Mouse (Mus musculus) thymus, postnatal 10 days (tissue): ENCODE results near the gene Sec24b.

Experiments used
- DNase-seq, 2 experiments: peaks; one replicate each; pipeline ENCODE4 v3.0.0; 2021; ENCODE audit warnings: low spot score in 2 of 2

The Sec24b gene

DNA sequence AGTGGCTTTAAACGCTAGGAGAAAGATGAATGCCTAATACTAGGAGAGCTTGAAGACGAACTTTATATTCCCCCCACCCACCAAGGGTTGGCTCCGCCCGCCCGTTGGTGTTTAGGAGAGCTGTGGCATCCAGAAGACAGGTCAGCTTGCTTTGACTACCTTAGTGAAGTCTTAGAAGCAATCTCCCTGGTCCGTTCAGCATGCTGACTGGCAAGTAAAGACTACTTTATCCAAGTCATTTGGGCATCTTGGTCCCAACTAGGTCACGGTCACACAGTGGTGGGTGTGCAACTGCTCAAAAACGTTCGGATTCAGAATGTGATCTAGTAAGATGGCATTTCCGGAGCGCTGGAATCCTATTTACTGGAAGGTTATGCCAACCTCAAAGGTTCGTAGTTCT lies at the start of gene Sec24b:
Gene Sec24b, minus strand, starts transcription at position 273 of the 400 bp plus-strand sequence.
- peak; percentile 23 to 34 for DNase-seq

DNA sequence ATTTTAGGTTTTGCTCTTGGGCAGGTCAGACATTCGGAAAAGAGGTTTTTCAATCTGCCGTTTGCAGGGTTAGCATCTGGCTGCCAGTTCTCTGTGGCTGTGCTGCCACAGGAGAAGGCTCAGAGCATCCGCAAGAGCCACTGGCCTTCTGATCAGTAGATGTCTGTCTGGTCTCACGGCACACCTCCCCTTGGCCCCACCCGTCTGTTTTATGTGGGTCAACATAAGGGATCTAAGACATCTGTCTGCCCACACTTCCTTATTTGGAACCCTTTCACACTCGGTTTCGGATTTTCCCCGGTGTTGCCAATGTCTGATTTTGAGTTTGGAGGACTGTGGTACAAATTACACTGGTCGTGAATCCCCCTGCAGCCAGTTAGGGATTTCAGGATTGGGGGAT lies 43.1 kb upstream of the Sec24b start:
- no peak for DNase-seq

- peak; percentile 10 to 55 for DNase-seq
These were observed 42.1 kb upstream of the Sec24b start for GRCm38 (mm10) chr3:130103486-130103885.

GRCm38 (mm10) chr3:130095160-130095781 lies 33.9 kb upstream of the Sec24b start:
- peak in 1 of 2 experiments; percentile 14 for DNase-seq

DNA sequence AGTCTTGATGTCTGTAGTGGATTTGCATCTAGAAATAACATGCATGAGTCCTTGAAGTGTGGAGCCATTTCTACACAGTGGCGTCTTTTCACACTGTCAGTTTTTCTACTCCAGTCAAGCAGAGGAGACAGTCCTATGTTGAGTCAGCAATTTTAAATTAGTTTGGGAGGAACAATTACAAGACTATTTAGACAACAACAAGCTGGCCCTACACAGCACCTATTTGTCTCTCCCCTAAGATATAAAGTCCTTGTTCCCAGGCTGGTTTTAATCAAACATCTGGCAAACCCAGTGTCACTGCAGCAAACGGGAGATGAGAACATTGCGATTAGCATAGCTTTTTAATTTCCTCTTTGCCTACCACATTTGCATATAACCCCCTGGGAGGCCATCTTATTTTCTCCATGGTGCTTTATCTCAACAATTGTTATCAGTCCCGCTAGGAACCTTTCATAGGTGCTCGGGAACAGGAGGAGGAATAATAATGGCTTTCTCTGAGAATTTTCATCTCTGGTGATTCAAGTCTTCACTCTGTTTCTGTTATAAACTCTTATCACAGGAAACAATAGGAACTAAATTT lies 32.9 kb upstream of the Sec24b start:
- DNase-seq: no peak

DNA sequence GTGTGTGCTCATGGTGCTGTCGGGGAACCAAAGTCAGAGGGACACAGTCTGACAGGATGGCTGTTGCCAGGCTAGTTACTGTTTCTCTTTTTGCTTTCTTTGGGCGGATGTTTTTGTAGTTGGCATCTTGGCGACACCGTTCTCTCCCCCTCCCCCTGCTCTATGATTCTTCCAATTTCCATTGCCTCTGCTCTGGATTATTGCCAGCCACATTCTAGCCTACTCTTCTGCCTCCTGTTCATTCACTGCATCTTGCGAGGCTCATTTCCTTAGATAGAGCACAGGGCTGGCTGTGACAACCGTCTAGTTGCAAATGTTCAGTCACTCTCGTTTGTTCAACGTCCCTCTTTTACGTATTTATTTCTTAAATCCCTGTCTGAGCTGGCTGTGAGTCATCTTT lies 29.1 kb upstream of the Sec24b start:
- no peak for DNase-seq

- no peak for DNase-seq
These were observed 27.3 kb upstream of the Sec24b start for GRCm38 (mm10) chr3:130088654-130089053.

DNA sequence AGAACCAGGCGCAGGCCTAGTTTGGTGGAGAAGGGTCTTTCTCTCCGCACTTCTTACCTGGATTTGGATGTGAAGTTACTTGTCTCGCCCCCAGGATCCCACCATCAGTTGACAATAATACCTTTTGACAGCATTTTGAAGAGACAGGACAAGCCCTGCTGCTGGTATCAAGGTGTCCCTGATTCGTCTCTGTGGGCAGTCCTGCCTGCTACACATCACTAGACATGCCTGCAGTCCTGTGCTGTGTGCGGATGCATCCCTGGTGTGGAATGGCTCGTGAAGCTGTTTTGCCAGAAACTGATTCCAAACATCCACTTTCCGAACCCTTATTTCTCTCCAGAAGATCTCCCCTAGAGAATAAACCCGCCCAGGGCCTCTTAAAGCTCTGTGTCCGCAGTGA lies 26.1 kb upstream of the Sec24b start:
- no peak for DNase-seq

DNA sequence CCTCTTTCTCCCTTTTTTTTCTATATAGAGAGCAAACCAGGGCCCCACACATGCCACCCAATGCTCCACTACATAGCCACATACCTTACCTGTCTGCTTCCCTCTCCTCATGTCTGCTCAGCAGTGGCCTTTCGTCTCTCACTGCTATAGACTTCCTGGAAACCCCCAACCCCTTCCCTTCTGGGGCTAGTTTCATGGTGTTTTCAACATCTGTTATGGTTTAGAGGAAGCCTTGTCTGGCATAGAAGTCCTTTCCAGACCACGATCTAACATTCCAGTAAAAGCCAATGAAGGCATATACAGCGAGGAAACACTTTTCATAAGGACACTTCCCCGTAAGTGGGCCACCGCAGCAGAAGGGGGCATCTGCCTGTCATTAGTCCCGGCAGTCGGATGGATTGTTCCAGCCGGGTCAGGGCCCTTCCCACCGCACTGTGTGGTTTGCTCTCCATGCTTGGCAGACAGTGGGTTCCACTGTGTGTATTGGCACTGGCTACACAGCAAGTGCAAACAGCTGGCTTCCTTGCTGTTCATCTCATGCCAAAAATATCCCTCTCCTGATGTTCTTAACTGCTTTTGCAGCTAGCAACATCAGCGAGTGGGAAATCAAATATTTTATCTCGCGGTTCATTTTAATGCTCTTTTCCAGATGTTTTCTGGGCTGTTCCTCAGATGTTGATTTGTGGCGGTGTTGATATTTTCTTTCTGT lies 25.2 kb upstream of the Sec24b start:
- DNase-seq: no peak

- no peak for DNase-seq
These were observed 22.0 kb upstream of the Sec24b start for GRCm38 (mm10) chr3:130083312-130083711.

GRCm38 (mm10) chr3:130080666-130081065 lies 19.3 kb upstream of the Sec24b start:
- no peak for DNase-seq

- DNase-seq: peak; percentile 21 to 60
These were observed 18.4 kb upstream of the Sec24b start for GRCm38 (mm10) chr3:130079794-130080193.

GRCm38 (mm10) chr3:130077291-130077690 lies 15.9 kb upstream of the Sec24b start:
- DNase-seq: no peak

DNA sequence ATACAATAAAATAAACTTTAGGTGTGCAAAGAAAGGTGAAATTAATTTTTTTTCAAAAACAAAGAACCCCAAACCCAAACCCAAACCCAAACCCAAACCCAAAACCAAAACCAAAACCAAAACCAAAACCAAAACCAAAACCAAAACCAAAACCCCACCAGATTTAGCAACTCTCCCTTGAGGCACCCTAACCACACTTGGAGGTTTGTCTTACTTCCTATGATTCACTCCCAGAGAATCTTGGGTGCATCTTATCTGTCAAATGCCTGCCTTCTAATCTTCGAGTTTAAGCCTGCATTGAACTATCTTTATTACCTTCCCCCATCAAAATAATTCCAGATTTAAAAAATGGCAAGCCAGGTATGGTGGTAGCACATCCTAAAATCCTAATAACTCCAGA lies 14.4 kb upstream of the Sec24b start:
- no peak for DNase-seq

GRCm38 (mm10) chr3:130073085-130073484 lies 11.7 kb upstream of the Sec24b start:
- DNase-seq: no peak

- DNase-seq: no peak
These were observed 10.6 kb upstream of the Sec24b start for GRCm38 (mm10) chr3:130071918-130072317.

GRCm38 (mm10) chr3:130060396-130061029 lies 840 bp downstream of the Sec24b start:
- peak; percentile 77 to 85 for DNase-seq

- peak; percentile 75 to 84 for DNase-seq
These were observed 1.5 kb downstream of the Sec24b start for GRCm38 (mm10) chr3:130059805-130060395.

GRCm38 (mm10) chr3:130058488-130058887 lies 2.9 kb downstream of the Sec24b start:
- no peak for DNase-seq

GRCm38 (mm10) chr3:130057569-130058345 lies 3.6 kb downstream of the Sec24b start:
- no peak for DNase-seq
